Mouse (Mus musculus) lung, postnatal 25 days (tissue): ENCODE measurements around the gene Golgb1.
"Not testable (repeated sequence)": the region's sequence is repeated elsewhere in the genome, so short reads cannot be mapped to it uniquely, and the experiment has no call there.

ENCODE experiments used
- DNase-seq: peaks from one replicate; pipeline ENCODE4 v3.0.0; 2022; ENCODE audit warnings: low spot score

Gene Golgb1

GRCm38 (mm10) chr16:36874583-36875275 is at the start of gene Golgb1, which contains the start of gene Eaf2:
Golgb1 (plus strand) TSS chr16:36875140.
Eaf2 (minus strand) TSS chr16:36875003.
- peak; percentile 100 for DNase-seq

GRCm38 (mm10) chr16:36827611-36828053 is 47.3 kb upstream of the Golgb1 start:
- no peak for DNase-seq

- peak; percentile 76 for DNase-seq
Observed at GRCm38 (mm10) chr16:36828054-36828786, 46.7 kb upstream of the Golgb1 start, which contains the start of gene Iqcb1. Iqcb1 (plus strand) TSS chr16:36828385.

DNA sequence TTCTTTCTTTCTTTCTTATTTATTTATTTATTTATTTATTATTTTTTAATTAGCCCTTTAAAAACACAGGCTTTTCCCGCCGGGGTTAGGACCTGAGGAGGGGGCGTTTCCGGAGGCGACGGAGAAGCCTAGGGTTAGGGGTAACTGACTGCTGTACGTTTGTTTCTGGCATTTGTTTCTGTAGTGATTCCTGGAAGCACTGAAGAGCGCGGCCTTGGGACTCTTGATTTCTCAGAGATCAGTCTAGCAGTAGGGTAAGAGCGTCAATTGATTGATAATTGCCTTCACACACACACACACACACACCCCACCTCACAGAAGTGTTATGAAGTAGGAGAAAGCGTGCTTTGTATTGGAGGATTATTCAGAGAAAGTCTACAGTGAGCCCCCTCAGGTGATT is 46.1 kb upstream of the Golgb1 start:
- DNase-seq: no peak

DNA sequence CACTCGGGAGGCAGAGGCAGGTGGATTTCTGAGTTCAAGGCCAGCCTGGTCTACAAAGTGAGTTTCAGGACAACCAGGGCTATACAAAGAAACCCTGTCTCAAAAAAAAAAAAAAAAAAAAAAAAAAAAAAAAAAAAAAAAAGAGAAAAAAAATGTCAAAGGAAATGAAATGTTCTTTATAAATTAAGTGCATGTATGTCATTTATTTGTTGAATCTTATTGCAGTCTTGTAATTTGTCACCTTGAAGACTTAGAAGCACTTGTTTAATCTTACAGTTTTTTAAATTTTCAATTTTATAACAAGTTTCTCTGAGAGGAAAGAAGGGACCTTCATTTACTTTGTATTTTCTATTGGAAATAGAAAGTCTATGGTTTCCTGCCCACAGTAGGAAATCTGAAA is 28.0 kb upstream of the Golgb1 start:
- not testable (repeated sequence) for DNase-seq

DNA sequence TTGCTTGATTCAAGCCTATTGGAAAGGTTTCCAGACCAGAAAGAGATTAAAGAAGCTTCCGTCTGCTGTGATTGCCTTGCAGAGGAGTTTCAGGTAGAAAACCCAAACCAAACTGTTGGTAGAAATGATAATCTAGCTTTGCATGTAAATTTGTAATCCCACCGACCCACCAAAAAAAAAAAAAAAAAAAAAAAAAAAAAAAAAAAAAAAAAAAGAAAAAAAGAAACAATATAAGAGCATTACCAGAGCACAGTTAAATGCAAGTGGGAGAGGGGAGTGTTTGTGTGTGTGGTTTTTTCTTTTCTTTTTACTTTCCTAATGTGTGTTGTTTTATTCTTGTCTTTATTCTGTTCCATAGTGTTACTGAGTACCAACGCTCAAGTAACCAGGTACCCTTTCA is 23.7 kb upstream of the Golgb1 start:
- no peak for DNase-seq

GRCm38 (mm10) chr16:36863585-36863984 is 11.4 kb upstream of the Golgb1 start:
- no peak for DNase-seq

DNA sequence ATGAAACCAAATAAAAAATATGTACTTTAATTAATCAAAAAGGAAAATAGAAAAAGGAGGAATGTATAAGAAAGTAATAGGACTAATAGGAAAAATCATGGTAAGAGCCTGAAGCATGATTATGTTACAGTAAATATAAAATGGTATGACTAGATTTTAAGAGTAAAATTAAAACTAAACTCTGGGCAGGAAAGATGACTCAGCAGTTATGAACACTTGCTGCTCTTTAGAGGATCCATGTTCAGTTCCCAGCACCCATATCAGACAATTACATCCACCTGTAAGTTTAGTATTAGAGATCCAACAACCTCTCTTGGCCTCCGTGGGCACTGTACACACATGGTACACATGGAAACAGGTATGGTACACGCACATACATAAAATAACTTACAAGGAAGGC is 5.5 kb upstream of the Golgb1 start:
- DNase-seq: no peak

GRCm38 (mm10) chr16:36875276-36875851 is 424 bp downstream of the Golgb1 start:
- DNase-seq: peak; percentile 12

- no peak for DNase-seq
Observed at GRCm38 (mm10) chr16:36877316-36877715, 2.4 kb downstream of the Golgb1 start.

DNA sequence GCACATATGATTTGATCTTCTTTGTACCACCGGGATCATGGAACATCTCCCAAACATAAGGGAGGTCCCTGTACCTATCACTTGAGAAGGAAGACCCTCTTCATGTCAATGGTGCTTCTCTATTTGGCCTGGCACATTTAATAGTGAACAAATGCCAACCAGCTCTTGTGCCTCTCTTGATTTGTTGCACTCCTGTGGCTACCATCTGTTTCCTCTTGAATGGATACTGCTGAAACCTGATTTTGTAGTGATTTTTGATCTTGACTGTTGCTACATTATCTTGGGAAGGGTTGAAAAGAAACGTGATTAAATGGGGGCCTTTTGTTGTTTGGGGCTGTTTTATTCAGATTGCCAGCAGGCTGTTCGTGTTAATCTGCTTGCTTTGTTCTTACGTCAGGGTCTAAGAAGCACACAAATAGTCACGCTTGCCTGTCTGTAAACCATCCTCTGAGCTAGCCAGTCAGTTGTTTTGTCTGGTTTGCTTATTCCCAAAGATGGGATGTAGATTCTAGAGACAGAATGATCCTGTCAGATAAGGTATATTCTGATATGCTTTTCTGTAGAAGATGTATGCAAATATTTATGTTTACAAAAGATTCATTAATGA is 7.9 kb downstream of the Golgb1 start:
- DNase-seq: no peak

DNA sequence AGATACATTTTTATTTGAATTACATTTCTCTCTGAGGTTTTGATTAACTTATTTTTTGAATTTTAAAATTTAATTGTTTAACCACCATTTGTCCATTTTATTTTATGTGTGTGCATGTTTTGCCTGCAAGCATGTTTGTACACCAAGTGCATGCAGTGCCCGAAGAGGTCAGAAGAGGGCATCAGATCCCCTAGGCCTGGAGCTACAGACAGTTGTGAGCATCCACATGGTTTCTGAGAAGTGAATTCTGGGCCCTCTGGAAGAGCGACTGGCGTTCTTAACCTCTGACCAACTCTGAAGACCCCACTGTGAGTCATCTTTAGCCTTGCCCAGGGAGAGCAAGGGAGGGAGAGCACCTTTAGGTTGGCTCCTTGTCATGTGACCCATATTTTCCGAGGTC is 9.9 kb downstream of the Golgb1 start:
- DNase-seq: peak; percentile 4

GRCm38 (mm10) chr16:36885912-36886311 is 11.0 kb downstream of the Golgb1 start:
- no peak for DNase-seq

DNA sequence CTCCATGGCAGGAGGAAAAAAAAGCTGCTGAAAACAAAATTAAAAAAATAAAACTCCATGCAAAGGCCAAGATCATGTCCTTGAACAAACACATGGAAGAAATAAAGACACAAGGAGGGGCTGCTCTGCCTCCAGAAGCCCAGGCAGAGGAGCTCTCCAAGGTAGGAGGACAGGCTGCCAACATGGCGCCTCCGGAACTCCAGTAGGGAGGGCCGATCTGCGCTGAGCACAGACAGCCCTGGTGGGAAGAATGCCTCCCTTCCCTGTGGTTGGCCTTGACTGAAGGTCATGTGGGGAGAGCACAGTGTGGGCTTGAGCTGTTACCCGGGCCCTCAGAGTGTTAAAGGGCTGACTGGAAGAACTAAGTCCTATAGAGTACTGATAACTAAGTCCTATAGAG is 12.6 kb downstream of the Golgb1 start:
- DNase-seq: no peak

DNA sequence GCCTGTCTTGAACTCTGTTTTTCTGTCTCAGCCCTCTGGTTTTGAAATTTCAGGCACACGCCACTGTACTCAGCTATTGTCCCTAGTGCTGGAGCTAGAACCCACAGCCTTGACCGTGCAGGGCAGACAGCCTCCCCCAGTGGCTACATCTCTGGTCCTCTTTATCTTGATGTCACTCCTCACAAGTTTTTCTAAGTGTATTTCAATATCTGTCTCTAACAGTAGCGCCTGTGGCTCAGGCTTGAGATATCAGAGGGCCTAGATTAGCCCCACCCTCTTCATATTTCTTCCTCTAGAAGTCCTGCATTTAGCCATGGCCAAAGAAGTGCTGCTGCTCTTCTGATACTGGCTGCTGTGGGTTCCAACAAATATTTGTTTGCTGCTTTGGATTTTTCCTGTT is 15.6 kb downstream of the Golgb1 start:
- no peak for DNase-seq

GRCm38 (mm10) chr16:36891415-36891814 is 16.5 kb downstream of the Golgb1 start:
- no peak for DNase-seq

DNA sequence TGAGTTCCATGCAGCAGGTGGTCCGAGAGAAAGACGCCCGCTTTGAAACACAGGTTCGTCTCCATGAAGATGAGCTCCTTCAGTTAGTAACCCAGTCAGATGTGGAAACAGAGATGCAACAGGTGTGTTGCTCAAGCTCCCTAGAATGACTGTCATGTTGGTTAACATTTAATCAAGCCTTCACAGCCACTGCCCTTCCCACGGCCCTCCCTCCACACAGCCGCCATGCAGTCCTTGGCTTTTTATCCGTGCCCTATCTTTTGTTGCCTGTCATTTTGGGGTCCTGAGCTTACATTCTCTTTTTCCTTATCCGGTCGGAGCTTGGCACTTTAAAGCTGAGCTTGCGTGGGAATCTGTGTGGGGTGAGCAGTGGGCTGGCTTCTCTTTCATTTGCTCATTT is 18.4 kb downstream of the Golgb1 start:
- DNase-seq: no peak

DNA sequence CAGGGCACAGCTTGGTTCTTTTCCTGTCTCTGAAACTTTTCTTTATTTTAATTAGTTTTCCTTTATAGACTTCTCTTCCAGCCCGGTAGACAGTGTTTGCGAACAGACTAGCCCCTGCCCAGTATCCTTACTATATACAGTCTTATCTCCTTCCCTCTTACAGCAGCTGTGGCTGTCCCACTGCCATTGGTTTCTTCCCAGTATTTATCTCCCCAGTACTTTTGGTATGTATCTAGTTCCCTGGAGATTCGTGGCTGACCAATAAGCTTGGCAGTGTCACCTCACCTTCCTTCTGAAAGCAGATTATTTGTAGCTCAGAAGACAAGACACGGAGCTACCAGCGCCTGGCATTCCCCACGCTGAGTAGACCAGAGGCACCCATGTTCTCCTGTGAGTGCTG is 21.8 kb downstream of the Golgb1 start:
- no peak for DNase-seq

GRCm38 (mm10) chr16:36903156-36903555 is 28.2 kb downstream of the Golgb1 start:
- no peak for DNase-seq

GRCm38 (mm10) chr16:36911909-36912308 is 37.0 kb downstream of the Golgb1 start:
- no peak for DNase-seq

GRCm38 (mm10) chr16:36912311-36912710 is 37.4 kb downstream of the Golgb1 start:
- DNase-seq: no peak

DNA sequence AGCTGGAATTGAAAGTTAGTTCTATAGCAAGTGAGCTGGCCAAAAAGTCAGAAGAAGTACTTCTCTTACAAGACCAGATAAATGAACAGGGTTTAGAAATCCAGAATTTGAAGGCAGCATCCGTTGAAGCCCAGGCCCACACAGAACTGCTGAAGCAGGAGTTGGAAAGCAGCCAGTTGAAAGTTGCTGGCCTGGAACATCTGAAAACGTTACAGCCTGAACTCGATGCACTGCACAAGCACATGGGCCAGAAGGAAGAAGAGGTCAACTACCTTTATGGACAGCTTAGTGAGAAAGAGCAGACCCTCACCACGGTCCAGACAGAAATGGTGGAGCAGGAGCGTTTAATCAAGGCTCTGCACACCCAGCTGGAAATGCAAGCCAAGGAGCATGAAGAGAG is 39.3 kb downstream of the Golgb1 start:
- DNase-seq: no peak

DNA sequence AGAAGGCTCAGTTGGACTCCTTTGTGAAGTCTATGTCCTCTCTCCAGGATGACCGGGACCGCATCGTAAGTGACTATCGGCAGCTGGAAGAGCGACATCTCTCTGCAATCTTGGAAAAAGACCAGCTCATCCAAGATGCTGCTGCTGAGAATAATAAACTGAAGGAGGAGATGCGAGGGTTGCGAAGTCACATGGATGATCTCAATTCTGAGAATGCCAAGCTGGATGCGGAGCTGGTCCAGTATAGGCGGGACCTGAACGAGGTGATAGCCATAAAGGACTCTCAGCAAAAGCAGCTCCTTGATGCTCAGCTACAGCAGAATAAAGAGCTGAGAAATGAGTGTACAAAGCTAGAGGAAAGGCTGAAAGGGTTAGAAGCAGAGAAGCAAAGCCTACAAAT is 43.6 kb downstream of the Golgb1 start:
- DNase-seq: no peak
